Mouse (Mus musculus): ENCODE results near the gene Ssna1. TPM values are rescaled to one million over a fixed set of nuclear protein-coding genes. Genes with fewer than 3 reads are reported as not detected.

The Ssna1 gene
- polyA plus RNA-seq (2017; shearing (Covaris generic)) = 100 to 1,000 TPM; 127 to 134 TPM

DNA sequence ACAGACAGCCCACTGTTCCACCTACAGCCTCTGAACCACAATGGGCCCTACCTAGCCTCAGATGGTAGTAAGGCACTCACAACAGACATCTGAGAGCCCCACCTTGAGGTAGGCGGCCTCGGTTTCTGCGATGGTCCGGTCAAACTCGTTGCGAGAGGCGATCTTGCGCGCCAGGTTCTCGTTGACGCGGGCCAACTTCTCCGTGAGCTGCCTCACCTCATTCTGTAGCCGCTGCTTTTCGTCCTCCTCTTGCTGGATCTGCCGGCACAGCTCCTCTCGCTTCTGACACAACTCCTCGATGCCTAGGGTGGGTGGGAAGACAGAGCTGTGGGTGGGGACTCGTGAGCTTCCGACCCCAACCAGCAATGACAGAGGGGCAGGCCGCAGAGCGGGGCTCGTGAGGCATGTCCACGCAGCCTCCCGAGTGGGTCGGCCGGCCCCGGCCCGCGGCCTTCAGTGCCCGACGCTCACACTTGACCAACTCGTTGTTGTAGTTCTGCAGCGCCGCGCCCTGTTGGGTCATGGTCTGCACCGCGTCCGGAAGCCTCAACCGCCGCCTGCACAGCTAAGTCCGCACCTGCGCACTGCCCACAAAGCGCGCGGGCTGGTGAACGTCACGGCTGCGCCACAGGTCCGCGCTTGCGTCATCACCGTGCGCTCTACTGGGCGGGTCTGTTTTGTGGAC lies at the start of gene Ssna1, which contains the start of gene Anapc2:
Ssna1 (minus strand) TSS at position 612 of the 685 bp plus-strand sequence.
Anapc2 (plus strand) TSS at position 652 of the 685 bp plus-strand sequence.
- peak; percentile 92 for ATAC-seq

DNA sequence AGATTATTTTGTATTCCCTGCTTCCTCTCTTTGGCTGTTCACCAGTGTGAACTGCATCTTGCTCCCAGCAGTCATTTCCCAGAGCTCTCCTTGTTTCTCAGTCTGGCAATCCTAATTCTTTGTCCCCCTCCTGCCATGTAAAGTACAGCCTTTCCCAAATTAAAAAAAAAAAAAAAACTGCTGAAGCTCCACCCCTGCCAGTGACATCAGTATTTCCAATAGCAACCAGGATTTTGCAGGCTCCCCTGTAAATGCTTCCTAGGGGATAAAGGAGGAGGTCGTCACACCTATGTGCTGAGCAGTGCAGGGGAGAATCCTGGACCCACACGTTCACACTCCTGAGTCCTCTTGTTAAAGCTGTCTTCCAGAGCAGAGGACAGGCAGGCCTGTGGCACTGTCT lies 47.8 kb upstream of the Ssna1 start:
- no peak for ATAC-seq

DNA sequence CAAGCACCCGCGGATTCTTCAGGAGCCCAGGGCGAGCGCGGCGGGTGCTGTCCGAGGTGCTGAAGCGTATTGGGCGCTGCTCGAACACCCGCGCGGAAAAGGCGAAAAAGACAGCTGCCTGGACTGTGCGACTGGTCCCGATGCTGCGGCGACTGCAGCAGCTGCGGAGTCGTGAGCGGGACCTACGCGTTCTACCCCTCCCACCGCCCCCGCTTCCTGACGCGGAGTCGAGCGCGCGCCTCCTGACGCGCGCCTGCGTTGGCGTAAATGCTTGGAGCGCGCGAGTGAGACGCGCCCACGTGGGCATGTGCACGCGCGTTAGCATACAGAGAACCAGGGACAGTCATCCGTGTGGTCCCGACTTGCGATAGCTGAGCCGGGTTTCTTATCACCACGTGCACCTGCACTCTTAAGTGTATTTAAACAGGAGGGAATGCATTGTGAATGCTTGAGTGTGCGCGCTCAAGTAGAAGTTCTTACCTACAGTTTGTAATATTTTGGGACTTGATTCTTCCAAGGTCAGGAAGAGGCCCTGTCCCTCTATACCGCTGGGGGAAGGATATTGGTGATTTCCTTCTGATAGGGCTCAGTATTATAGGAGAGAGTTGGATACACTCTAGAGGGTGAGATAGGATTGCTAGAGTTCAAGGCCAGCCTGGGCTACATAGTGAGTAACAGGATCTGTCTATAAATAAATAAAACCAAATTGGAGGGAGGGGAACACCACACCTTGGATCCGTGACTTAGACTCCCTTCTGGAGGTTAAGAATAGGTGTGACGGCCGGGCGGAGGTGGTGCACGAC lies 46.9 kb upstream of the Ssna1 start, which contains the start of gene Grin1:
Grin1 (minus strand) TSS at position 217 of the 803 bp plus-strand sequence.
- ATAC-seq = peak; percentile 19

DNA sequence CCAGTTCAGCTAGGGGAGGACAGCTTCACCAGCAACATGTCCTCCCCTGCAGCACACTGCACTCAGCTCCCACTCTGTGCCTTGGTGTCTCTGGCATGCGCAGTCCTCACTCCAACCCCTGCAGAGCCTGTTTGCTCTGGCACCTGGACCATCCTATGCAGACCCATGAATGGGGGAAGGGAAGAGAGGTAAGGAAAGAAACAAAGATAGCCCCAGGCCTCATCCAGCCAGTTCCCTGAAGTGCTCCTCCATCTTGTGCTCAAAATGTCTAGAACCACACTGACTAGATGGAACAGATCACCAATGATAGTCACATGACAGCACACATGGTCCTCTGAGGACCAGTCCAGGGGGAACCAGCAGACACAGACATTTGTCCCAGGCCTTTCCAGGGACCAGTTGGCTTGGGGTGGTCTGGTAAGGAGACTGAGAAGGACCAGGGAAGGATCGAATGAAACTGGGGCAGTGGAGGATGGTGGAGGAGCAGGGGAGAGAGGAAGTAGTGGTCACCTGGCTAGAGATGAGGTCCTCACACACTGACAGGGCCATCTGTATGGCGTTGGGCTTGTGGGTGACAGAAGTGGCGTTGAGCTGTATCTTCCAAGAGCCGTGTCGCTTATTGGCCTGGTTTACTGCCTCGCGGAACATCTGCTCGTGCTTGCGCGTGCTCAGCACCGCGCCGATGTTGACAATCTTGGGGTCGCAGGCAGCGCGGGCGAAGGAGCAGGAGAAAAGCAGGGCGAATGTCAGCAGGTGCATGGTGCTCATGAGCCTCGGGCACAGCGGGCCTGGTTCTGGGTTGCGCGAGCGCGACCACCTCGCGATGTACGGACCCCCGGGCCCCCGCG lies 46.1 kb upstream of the Ssna1 start:
- no peak for ATAC-seq

DNA sequence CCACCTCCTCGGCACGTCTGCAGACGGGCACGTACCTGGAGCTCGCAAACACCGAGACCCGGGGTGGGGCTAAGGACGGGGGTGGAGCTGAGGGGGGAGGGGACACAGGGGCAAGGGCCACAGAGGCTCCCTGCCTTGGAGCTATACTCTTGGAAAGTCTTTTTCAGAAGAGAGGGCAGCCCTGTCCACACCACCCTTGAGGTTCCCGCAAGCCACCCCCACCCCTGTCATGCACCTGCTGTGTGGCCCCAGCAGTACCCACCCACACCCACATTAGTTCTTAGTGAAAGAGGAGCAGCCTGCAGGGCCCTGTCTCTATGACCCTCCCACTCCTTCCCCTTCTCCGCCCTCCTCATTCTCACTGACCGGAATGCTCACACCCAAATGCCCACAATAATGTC lies 39.3 kb upstream of the Ssna1 start:
- ATAC-seq = no peak

DNA sequence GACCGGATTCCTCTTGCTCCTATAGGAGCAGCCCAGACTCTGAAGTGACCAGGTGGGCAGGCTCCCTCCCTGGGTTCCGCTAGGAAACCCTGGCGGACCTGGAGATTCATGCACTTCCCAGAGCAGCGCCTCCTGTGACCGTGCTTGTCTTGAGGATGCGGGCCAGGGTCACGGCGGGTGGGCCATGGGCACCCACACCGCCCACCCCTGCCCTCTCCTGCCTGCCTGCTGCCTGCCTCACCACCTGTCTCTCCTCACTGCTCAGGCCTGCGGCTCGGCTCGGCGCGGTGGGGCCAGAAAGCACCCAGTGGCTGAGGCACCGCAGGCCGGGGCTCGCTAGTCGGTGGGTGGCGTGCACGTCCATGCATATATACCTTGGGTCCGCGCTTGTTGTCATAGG lies 38.7 kb upstream of the Ssna1 start:
- ATAC-seq = no peak

- ATAC-seq = no peak
Measured at GRCm38 (mm10) chr2:25310180-25310579, 37.9 kb upstream of the Ssna1 start.

GRCm38 (mm10) chr2:25305587-25306359 lies 33.5 kb upstream of the Ssna1 start:
- no peak for ATAC-seq

DNA sequence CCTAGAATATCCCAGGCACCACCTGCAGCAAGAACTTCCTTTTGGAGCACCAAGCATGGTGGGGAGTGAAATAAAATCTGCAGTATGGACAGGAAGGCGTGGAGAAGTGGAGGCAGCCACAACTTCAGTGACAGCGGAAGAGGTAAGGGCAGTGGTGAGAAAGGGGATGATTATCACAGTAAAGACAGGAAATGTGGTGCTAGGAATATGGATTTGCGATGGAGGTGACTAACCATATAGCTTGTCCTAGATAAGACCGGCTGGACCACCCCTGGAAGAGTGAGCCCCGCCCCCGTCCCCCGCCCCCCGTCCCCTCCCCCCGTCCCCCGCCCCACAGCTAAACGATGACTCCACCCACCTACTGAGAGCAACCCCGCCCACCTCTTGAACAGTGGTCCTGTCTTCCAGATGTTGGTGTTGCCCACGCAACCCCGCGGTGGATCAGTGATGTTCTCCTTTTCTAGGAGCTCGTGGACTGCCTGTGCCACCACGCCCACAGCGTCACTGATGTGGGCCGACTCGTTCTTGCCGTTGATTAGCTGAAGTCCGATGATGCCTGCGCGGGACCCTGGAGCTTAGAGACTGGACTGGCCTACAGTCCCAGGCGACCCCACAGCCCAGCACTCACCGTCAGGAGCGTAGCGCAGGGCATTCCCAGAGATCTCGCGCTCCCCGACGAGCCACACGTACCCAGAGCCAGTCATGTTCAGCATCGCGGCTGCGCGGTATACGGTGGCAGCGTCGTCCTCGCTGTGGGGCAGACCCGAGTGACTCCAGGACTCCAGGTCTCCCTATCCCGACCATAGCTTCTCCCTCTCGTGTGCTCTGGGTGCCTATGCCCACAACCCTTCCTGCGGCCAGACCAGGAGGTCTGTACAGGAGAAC lies 32.7 kb upstream of the Ssna1 start:
- peak; percentile 61 for ATAC-seq

DNA sequence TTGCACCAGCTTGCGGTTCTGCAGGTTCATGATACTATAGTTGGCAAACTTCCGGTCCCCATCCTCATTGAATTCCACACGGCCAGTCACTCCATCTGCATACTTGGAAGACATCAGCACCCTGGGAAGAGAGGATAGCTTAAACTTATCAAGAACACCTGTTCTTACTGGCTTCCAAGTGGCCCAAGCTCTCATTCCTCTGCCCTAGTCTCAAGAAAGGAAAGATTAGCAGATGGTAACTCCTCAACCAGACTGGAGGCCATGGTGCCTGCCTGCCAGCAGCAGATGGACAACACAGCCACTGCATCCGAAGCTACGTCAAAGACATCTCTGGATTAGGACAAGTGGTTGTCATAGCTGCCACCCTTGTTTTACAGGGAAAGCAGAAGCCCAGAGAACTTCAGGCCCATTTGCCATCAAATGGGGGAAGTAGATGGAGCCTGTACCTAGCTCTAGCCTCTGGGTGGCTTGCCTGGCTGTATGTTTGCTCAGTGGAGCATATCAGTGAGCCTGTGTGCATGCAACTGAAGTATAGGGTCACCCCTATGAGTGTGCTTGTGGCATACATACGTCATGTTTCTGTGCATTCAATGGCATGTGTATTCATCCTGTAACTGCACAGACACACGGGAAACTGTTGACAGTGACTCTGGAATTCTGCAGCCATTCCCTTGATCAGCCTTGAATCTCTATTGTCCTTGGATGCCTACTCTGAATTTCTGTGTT lies 31.9 kb upstream of the Ssna1 start:
- no peak for ATAC-seq

GRCm38 (mm10) chr2:25303452-25303851 lies 31.2 kb upstream of the Ssna1 start:
- no peak for ATAC-seq

GRCm38 (mm10) chr2:25298046-25298445 lies 25.8 kb upstream of the Ssna1 start:
- no peak for ATAC-seq

GRCm38 (mm10) chr2:25297093-25297492 lies 24.9 kb upstream of the Ssna1 start:
- no peak for ATAC-seq

- ATAC-seq = no peak
Measured at GRCm38 (mm10) chr2:25293706-25294105, 21.5 kb upstream of the Ssna1 start.

GRCm38 (mm10) chr2:25292856-25293255 lies 20.6 kb upstream of the Ssna1 start:
- ATAC-seq = no peak

GRCm38 (mm10) chr2:25292054-25292544 lies 19.9 kb upstream of the Ssna1 start:
- no peak for ATAC-seq

DNA sequence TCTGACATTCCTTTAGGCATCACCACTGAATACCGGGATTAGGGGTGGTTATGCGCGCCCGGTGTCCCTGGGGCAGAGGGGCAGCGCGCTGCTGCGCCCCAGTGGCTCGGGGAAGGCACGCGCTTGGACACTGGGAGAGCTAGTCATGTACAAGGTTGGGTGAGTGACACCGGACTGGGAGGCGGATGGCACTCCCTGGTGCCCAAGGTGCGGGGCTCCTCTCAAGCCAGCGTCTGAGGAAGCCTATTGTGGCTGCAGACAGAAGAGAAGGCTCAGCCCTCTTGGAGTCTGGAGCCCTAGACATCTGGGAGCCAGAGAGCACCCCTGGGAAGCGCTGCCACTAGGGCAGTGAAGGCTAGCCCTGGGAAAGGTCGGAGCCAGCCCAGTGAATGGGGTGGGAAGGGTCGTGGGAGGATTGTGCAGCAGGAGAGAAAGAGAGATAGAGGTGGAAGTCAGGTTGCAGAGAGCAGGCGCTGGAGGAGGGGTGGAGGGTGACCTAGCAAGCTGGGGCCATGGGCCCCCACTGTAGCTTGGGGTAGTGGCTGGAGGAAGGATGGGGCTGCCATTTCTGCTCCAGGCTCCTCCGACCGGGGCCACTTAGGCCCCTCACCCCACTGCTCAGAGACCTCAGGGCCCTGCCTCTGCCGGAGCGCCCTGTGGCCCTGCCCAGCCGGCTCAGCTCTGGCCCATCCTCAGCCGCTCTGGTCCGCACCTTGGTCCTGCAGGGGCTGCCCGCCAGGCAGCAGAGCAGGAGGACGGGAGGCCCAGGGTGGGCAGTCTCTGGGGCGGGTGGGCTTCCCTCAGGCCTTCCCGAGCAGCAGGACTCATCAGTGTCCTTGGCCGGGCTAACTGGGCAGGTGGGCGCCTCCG lies 19.2 kb upstream of the Ssna1 start:
- no peak for ATAC-seq

- no peak for ATAC-seq
Measured at GRCm38 (mm10) chr2:25290816-25291130, 18.5 kb upstream of the Ssna1 start.

DNA sequence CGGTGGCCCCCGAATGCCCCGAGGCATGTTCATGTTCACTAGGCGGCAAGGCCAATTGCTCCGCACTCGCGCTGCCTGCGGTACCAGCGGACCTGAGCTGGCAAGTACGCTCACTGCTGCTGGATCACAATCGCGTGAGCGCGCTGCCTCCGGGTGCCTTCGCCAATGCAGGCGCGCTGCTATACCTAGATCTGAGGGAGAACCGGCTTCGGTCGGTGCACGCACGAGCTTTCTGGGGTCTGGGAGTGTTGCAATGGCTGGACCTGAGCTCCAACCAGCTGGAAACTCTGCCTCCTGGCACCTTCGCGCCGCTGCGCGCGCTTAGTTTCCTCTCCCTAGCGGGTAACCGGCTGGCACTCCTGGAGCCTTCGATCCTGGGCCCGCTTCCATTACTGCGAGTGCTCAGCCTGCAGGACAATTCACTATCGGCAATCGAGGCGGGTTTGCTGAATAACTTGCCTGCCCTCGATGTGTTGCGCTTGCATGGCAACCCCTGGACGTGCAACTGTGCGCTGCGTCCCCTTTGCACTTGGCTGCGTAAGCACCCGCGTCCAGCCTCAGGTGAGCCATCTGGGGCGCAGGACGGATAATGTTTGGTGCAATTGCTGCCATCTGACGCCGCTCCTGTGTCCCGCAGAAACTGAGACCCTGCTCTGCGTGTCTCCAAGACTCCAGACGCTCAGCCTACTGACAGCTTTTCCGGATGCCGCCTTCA lies 18.0 kb upstream of the Ssna1 start:
- no peak for ATAC-seq

Measured in activated CD4-positive, CD25-positive, alpha-beta regulatory T cell, adult 4 months (primary cell).